Mouse (Mus musculus) heart, postnatal 0 days (tissue): ENCODE results near the gene Uxt. TPM values are rescaled to one million over a fixed set of nuclear protein-coding genes. Genes with fewer than 3 reads are reported as not detected.

Experiments used
- ATAC-seq: fragments of 200-750 bp; cut with Nextera tagmentation; 2 replicates; pipeline ENCODE4 v1.8.0; 2017; ENCODE audit warnings: low read depth, moderate number of reproducible peaks, moderate library complexity; ENCODE audit not compliant: insufficient read depth
- DNase-seq: peaks from one replicate; pipeline ENCODE4 v3.0.0-alpha.2; 2016; ENCODE audit warnings: low spot score
- H3K27ac ChIP-seq: fragments of 300-500 bp; sonication (generic); 2 replicates; pipeline ENCODE4 v1.5.1; 2014; ENCODE audit warnings: low read depth, mild to moderate bottlenecking
- H3K27me3 ChIP-seq: fragments of 300-500 bp; sonication (generic); 2 replicates; pipeline ENCODE4 v1.6.1; 2014; ENCODE audit warnings: low read length, mixed read lengths; ENCODE audit not compliant: control insufficient read depth, insufficient read depth
- H3K36me3 ChIP-seq: fragments of 300-500 bp; sonication (generic); replicated peaks from 2 replicates; pipeline ENCODE4 v1.6.1; 2014; ENCODE audit warnings: low read length, mixed read lengths; ENCODE audit not compliant: control insufficient read depth, insufficient read depth
- H3K4me1 ChIP-seq: fragments of 300-500 bp; sonication (generic); 2 replicates; pipeline ENCODE4 v1.6.1; 2014; ENCODE audit warnings: antibody characterized with exemption; ENCODE audit not compliant: control insufficient read depth, insufficient read depth
- H3K4me2 ChIP-seq: fragments of 300-500 bp; sonication (generic); 2 replicates; pipeline ENCODE4 v1.6.1; 2014; ENCODE audit warnings: low read depth, mild to moderate bottlenecking, low read length, moderate library complexity
- H3K4me3 ChIP-seq: fragments of 300-500 bp; sonication (generic); 2 replicates; pipeline ENCODE4 v1.5.1; 2014; ENCODE audit warnings: low read depth, low read length
- H3K9ac ChIP-seq: fragments of 300-500 bp; sonication (generic); replicated peaks from 2 replicates; pipeline ENCODE4 v1.6.1; 2014; ENCODE audit warnings: low read depth, low read length, mixed read lengths
- H3K9me3 ChIP-seq: fragments of 300-500 bp; sonication (generic); replicated peaks from 2 replicates; pipeline ENCODE4 v1.6.1; 2016; ENCODE audit warnings: low read length; ENCODE audit not compliant: control insufficient read depth
- CTCF ChIP-seq: IDR thresholded peaks from 2 replicates; pipeline ENCODE4 v1.5.1; 2016; ENCODE audit warnings: antibody characterized with exemption, control low read depth, low read depth
- EP300 ChIP-seq: IDR thresholded peaks from 2 replicates; pipeline ENCODE4 v1.6.1; 2016; ENCODE audit warnings: antibody characterized with exemption, low read depth
- WGBS: fragments of 180-500 bp; shearing (Covaris S2); extraction: QIAGEN DNeasy Blood & Tissue Kit; methylation state at CpG from one replicate; pipeline ENCODE4 v1.1.7; 2014; 5-methylcytosine and 5-hydroxymethylcytosine counted together
- polyA plus RNA-seq: library from polyadenylated mRNA; unstranded; fragments of >200 nt; fragmentation: Nextera tagmentation; extraction: Ambion mirVana; gene quantifications from 2 replicates; pipeline ENCODE4 v1.2.1, GENCODE M21; 2015
- total RNA-seq: library from RNA; depleted of rRNA; stranded (reverse); fragments of >200 nt; gene quantifications from 2 replicates; pipeline ENCODE4 v1.2.3, GENCODE M21; 2014; ENCODE audit warnings: low replicate concordance; rRNA removed

Gene Uxt
- 35.1 and 71.3 TPM in 2 replicates for total RNA-seq
- 78.7 and 78.9 TPM in 2 replicates for polyA plus RNA-seq

GRCm38 (mm10) chrX:20961477-20962378 is at the start of gene Uxt:
Gene Uxt (minus strand): TSS chrX:20962017.
- no peaks in the 10 kb centered on the region for H3K4me1 ChIP-seq
- H3K36me3 ChIP-seq: 0 out of 2 replicates have a peak, but pooled peaks cover 8% of the 10 kb centered on the region
- H3K27me3 ChIP-seq: no peaks in the 10 kb centered on the region
- H3K9ac ChIP-seq: peak within 1 kb of the TSS; percentile 61; the same call in 1 of the 2 replicates
- no peaks in the 10 kb centered on the region for H3K9me3 ChIP-seq
- peak within 1 kb of the TSS; percentile 54 for H3K4me3 ChIP-seq
- H3K4me2 ChIP-seq: peak within 1 kb of the TSS; percentile 59
- H3K27ac ChIP-seq: peak within 1 kb of the TSS; percentile 91
- 13% methylated on average over 57 of the region's 57 CpGs for WGBS
- TF ChIP-seq CTCF: peak; percentile 17; the same call in 1 of the 2 replicates
- TF ChIP-seq EP300: no peak
- DNase-seq: peak; percentile 82
- ATAC-seq: peak; percentile 96

- H3K9me3 ChIP-seq: no peaks in the 10 kb centered on the region
- H3K27ac ChIP-seq: no peak overlapping the region
- WGBS: 61% methylated on average over 1 of the region's 1 CpGs
- no peaks in the 10 kb centered on the region for H3K36me3 ChIP-seq
- H3K27me3 ChIP-seq: no peaks in the 10 kb centered on the region
- TF ChIP-seq CTCF: no peak
- no peak for TF ChIP-seq EP300
- H3K9ac ChIP-seq: no peak overlapping the region
- H3K4me2 ChIP-seq: no peak overlapping the region
- H3K4me3 ChIP-seq: no peak overlapping the region
- ATAC-seq: no peak
- H3K4me1 ChIP-seq: no peaks in the 10 kb centered on the region
- no peak for DNase-seq
Observed at GRCm38 (mm10) chrX:20980901-20981300, 19.1 kb upstream of the Uxt start.

DNA sequence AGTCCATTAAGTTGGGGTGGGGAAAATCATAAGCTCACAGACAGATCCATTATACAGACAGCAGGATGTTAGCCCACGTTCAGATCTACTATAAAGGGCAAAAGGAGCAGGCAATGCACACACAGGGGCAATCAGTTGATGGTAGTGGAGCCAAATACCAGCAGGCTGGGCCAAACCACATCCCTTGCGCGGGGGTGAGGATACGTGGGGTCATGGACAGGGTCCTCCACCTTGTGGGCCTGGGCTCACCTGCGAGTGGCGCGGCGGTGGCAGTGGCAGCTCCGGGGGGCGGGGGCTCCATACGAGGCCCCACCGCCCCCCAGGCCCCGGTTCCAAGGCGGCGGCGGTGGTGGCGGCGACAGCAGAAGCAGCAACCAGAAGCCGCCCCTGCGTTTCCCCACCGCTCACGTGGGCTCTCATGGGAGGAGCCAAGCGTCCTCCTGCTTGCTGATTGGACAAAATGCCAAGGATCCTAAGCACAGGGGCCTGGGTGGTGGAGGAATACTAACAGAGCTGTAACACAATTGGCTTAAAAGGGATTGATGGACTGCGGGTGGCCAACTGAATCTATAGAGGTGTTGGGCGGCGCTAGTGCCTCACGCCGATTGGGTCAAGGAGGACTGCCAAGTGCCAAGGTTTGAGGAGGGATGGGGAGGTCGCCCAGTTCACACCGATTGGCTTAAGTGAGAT is 11.5 kb downstream of the Uxt start, which contains the start of gene Elk1:
Elk1 (minus strand) TSS at position 418 of the 690 bp plus-strand sequence.
- DNase-seq: peak; percentile 93
- Histone ChIP-seq H3K36me3 (no peaks in the 10 kb centered on the region), H3K27ac (peak within 1 kb of the TSS; percentile 82), H3K4me1 (no peaks in the 10 kb centered on the region), H3K4me3 (peak within 1 kb of the TSS; percentile 69), H3K4me2 (peak within 1 kb of the TSS; percentile 60), H3K9me3 (no peaks in the 10 kb centered on the region), H3K9ac (peak within 1 kb of the TSS; percentile 52), H3K27me3 (no peaks in the 10 kb centered on the region)
- peak; percentile 97 for ATAC-seq
- TF ChIP-seq EP300 (no peak), CTCF (no peak)
- WGBS: 13% methylated on average over 27 of the region's 30 CpGs

DNA sequence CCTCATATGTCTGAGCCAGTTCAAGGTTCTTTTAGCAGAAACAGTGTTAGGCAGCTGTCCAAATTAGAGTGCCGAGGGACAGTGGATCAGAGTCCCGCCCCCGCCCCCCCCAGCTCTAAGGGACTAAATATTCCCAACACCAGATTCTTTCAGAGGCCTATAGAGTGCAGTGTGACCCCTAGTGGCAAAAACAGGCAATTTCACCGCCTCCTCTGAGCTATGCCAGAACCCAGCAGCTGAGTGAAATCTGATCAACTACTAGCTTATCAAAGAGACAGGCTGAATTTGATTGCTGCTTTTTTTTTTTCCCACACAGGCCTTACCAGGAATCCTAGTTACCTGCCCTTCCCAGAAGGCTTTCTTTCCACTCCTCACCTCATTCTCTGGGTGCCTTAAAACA is 15.8 kb downstream of the Uxt start:
- H3K9ac ChIP-seq: no peak overlapping the region
- no peaks in the 10 kb centered on the region for H3K27me3 ChIP-seq
- H3K4me2 ChIP-seq: no peak overlapping the region
- H3K4me1 ChIP-seq: no peaks in the 10 kb centered on the region
- no peak overlapping the region for H3K4me3 ChIP-seq
- TF ChIP-seq CTCF (peak; percentile 49), EP300 (no peak)
- no peaks in the 10 kb centered on the region for H3K9me3 ChIP-seq
- no peak overlapping the region for H3K27ac ChIP-seq
- WGBS: 10% methylated on average over 4 of the region's 4 CpGs
- DNase-seq (peak; percentile 18), ATAC-seq (no peak)
- H3K36me3 ChIP-seq: no peaks in the 10 kb centered on the region

GRCm38 (mm10) chrX:20931963-20932362 is 29.9 kb downstream of the Uxt start:
- no peak overlapping the region for H3K4me2 ChIP-seq
- no peaks in the 10 kb centered on the region for H3K4me1 ChIP-seq
- TF ChIP-seq CTCF: no peak
- no peak for TF ChIP-seq EP300
- ATAC-seq (no peak), DNase-seq (no peak)
- 73% methylated on average over 1 of the region's 1 CpGs for whole genome bisulfite sequencing
- peaks cover 11% of the 10 kb centered on the region for H3K36me3 ChIP-seq
- no peaks in the 10 kb centered on the region for H3K9me3 ChIP-seq
- no peak overlapping the region for H3K27ac ChIP-seq
- H3K9ac ChIP-seq: no peak overlapping the region
- no peaks in the 10 kb centered on the region for H3K27me3 ChIP-seq
- no peak overlapping the region for H3K4me3 ChIP-seq
